Mouse (Mus musculus) testis, adult 2 months (tissue): ENCODE data around the gene Ndst4. TPM values are rescaled to one million over a fixed set of nuclear protein-coding genes. Genes with fewer than 3 reads are reported as not detected.

ENCODE experiments used
- H3K27ac ChIP-seq: fragments of 200-500 bp; 2 replicates; pipeline ENCODE4 v1.5.1; 2012; ENCODE audit warnings: low read depth, low read length; ENCODE audit not compliant: control insufficient read depth, insufficient read depth
- H3K27me3 ChIP-seq: fragments of 200-500 bp; 2 replicates; pipeline ENCODE4 v1.6.1; 2012; ENCODE audit warnings: mild to moderate bottlenecking, low read length, moderate library complexity; ENCODE audit not compliant: control insufficient read depth, insufficient read depth
- H3K36me3 ChIP-seq: fragments of 200-500 bp; 2 replicates; pipeline ENCODE4 v1.6.1; 2012; ENCODE audit warnings: mild to moderate bottlenecking, low read length; ENCODE audit not compliant: control insufficient read depth, insufficient read depth
- H3K4me1 ChIP-seq: fragments of 200-500 bp; 2 replicates; pipeline ENCODE4 v1.6.1; 2012; ENCODE audit warnings: low read length; ENCODE audit not compliant: control insufficient read depth, insufficient read depth
- H3K4me3 ChIP-seq: fragments of 200-500 bp; 2 replicates; pipeline ENCODE4 v1.5.1; 2012; ENCODE audit warnings: low read depth, mild to moderate bottlenecking, low read length, moderate library complexity, mixed read lengths; ENCODE audit not compliant: control insufficient read depth
- CTCF ChIP-seq: fragments of 200-500 bp; IDR thresholded peaks from 2 replicates; pipeline ENCODE4 v1.5.1; 2012; ENCODE audit warnings: low read depth, mild to moderate bottlenecking, inconsistent platforms, low read length, moderate library complexity; ENCODE audit not compliant: control insufficient read depth, insufficient read depth, insufficient replicate concordance
- POLR2A ChIP-seq: fragments of 200-500 bp; IDR thresholded peaks from 2 replicates; pipeline ENCODE4 v1.6.1; 2012; ENCODE audit warnings: low read depth, mild to moderate bottlenecking, inconsistent platforms, low read length, moderate library complexity; ENCODE audit not compliant: control insufficient read depth
- polyA plus RNA-seq: library from polyadenylated mRNA; depleted of rRNA; stranded (reverse); fragments of >200 nt; gene quantifications from 2 replicates; pipeline ENCODE4 v1.2.3, GENCODE M21; 2012

Ndst4 gene
- polyA plus RNA-seq, 1 experiment = 86.4 TPM

GRCm38 (mm10) chr3:125678924-125679323, 275.0 kb downstream of the Ndst4 start:
- no peaks in the 10 kb centered on the region for H3K27me3 ChIP-seq
- H3K36me3 ChIP-seq = no peaks in the 10 kb centered on the region
- no peak overlapping the region for H3K27ac ChIP-seq
- TF ChIP-seq POLR2A (no peak), CTCF (no peak)
- H3K4me3 ChIP-seq = no peak overlapping the region
- peaks cover 2% of the 10 kb centered on the region; the same call in 1 of the 2 replicates for H3K4me1 ChIP-seq

GRCm38 (mm10) chr3:125683460-125684230, 279.8 kb downstream of the Ndst4 start:
- H3K27ac ChIP-seq = no peak overlapping the region
- TF ChIP-seq CTCF (no peak), POLR2A (no peak)
- no peak overlapping the region for H3K4me3 ChIP-seq
- H3K4me1 ChIP-seq = peaks cover 2% of the 10 kb centered on the region; the same call in 1 of the 2 replicates
- H3K36me3 ChIP-seq = no peaks in the 10 kb centered on the region
- no peaks in the 10 kb centered on the region for H3K27me3 ChIP-seq

GRCm38 (mm10) chr3:125684583-125684982, 280.7 kb downstream of the Ndst4 start:
- TF ChIP-seq POLR2A = no peak
- no peak for TF ChIP-seq CTCF
- Histone ChIP-seq H3K4me3 (no peak overlapping the region), H3K36me3 (no peaks in the 10 kb centered on the region), H3K27me3 (no peaks in the 10 kb centered on the region), H3K27ac (no peak overlapping the region), H3K4me1 (peaks cover 2% of the 10 kb centered on the region; the same call in 1 of the 2 replicates)

GRCm38 (mm10) chr3:125687601-125688000, 283.7 kb downstream of the Ndst4 start:
- no peaks in the 10 kb centered on the region for H3K36me3 ChIP-seq
- no peak overlapping the region for H3K4me3 ChIP-seq
- H3K27me3 ChIP-seq = no peaks in the 10 kb centered on the region
- no peaks in the 10 kb centered on the region for H3K4me1 ChIP-seq
- H3K27ac ChIP-seq = no peak overlapping the region
- TF ChIP-seq POLR2A = no peak
- no peak for TF ChIP-seq CTCF

- H3K4me3 ChIP-seq = no peak overlapping the region
- no peaks in the 10 kb centered on the region for H3K4me1 ChIP-seq
- no peaks in the 10 kb centered on the region for H3K27me3 ChIP-seq
- no peak overlapping the region for H3K27ac ChIP-seq
- TF ChIP-seq CTCF = no peak
- no peak for TF ChIP-seq POLR2A
- H3K36me3 ChIP-seq = no peaks in the 10 kb centered on the region
Observed at GRCm38 (mm10) chr3:125690948-125691347, 287.1 kb downstream of the Ndst4 start.

GRCm38 (mm10) chr3:125722953-125723352, 319.1 kb downstream of the Ndst4 start:
- no peaks in the 10 kb centered on the region for H3K27me3 ChIP-seq
- H3K27ac ChIP-seq = no peak overlapping the region
- H3K4me3 ChIP-seq = no peak overlapping the region
- H3K4me1 ChIP-seq = no peaks in the 10 kb centered on the region; the same call in 1 of the 2 replicates
- TF ChIP-seq POLR2A = no peak
- TF ChIP-seq CTCF = no peak
- H3K36me3 ChIP-seq = no peaks in the 10 kb centered on the region

GRCm38 (mm10) chr3:125734945-125735344, 331.1 kb downstream of the Ndst4 start:
- no peak for TF ChIP-seq POLR2A
- no peak for TF ChIP-seq CTCF
- no peaks in the 10 kb centered on the region for H3K4me1 ChIP-seq
- no peak overlapping the region for H3K27ac ChIP-seq
- no peaks in the 10 kb centered on the region for H3K36me3 ChIP-seq
- no peaks in the 10 kb centered on the region for H3K27me3 ChIP-seq
- no peak overlapping the region for H3K4me3 ChIP-seq
